Mouse (Mus musculus) CH12.LX (cell line): ENCODE measurements around the gene Epha3. TPM values are rescaled to one million over a fixed set of nuclear protein-coding genes. Genes with fewer than 3 reads are reported as not detected.

Source experiments
- DNase-seq: peaks from one replicate; pipeline ENCODE4 v3.0.0-alpha.2; 2013; ENCODE audit errors: extremely low read depth
- H3K27ac ChIP-seq: 2 replicates; pipeline ENCODE4 v1.5.1; 2012; ENCODE audit warnings: low read depth, mild to moderate bottlenecking, control low read depth, moderate library complexity; ENCODE audit not compliant: insufficient read depth
- H3K27me3 ChIP-seq: replicated peaks from 2 replicates; pipeline ENCODE3; 2012; ENCODE audit warnings: inconsistent platforms
- H3K36me3 ChIP-seq, 2 experiments: replicated peaks in 1 of 2; 2 replicates each; pipeline versions ENCODE3 to v1.6.1; 2012; ENCODE audit warnings: inconsistent platforms in 1 of 2, low read length in 1 of 2, mild to moderate bottlenecking in 1 of 2, mixed read lengths in 1 of 2, moderate library complexity in 1 of 2; ENCODE audit not compliant: control insufficient read depth in 1 of 2, insufficient read depth in 1 of 2
- H3K4me1 ChIP-seq, 2 experiments: 2 replicates each; pipeline ENCODE4 v1.6.1; 2012; ENCODE audit warnings: inconsistent platforms in 1 of 2, moderate library complexity in 1 of 2; ENCODE audit not compliant: insufficient read depth in 2 of 2, control insufficient read depth in 1 of 2
- H3K4me2 ChIP-seq: 2 replicates; pipeline ENCODE4 v1.6.1; 2012; ENCODE audit warnings: low read depth, mild to moderate bottlenecking, control low read depth; ENCODE audit not compliant: poor library complexity, insufficient read depth, severe bottlenecking
- H3K4me3 ChIP-seq, 3 experiments: fragments of 150-350 bp in 1 of 3; sonication (generic) in 1 of 3; replicated peaks in 1 of 3; 2 replicates each; pipeline versions ENCODE3 to v1.5.1; 2011 to 2012; ENCODE audit warnings: low read depth in 2 of 3, low read length in 2 of 3, mild to moderate bottlenecking in 2 of 3, moderate library complexity in 2 of 3, control low read depth in 1 of 3, improper control_type of control experiment in 1 of 3, inconsistent platforms in 1 of 3, mixed read lengths in 1 of 3; ENCODE audit not compliant: poor library complexity in 1 of 3
- H3K79me2 ChIP-seq: replicated peaks from 2 replicates; pipeline ENCODE4 v1.6.1; 2012; ENCODE audit warnings: mild to moderate bottlenecking, moderate library complexity; ENCODE audit not compliant: control insufficient read depth, poor library complexity, insufficient read depth, severe bottlenecking; ENCODE audit errors: extremely low read depth
- H3K9ac ChIP-seq: 2 replicates; pipeline ENCODE4 v1.6.1; 2012; ENCODE audit warnings: low read depth, mild to moderate bottlenecking, control low read depth, moderate library complexity; ENCODE audit not compliant: insufficient read depth
- H3K9me3 ChIP-seq: replicated peaks from 2 replicates; pipeline ENCODE3; 2012; ENCODE audit warnings: low read length, inconsistent platforms, mixed read lengths
- CHD1 ChIP-seq: IDR thresholded peaks from 2 replicates; pipeline ENCODE4 v1.6.1; 2012; ENCODE audit warnings: low read depth, low read length, improper control_type of control experiment, inconsistent platforms
- CHD2 ChIP-seq: IDR thresholded peaks from 2 replicates; pipeline ENCODE4 v1.6.1; 2011; ENCODE audit warnings: low read length, improper control_type of control experiment
- CTCF ChIP-seq, 2 experiments: IDR thresholded peaks in 1 of 2; conservative IDR thresholded peaks in 1 of 2; 2 replicates each; pipeline ENCODE4 v1.5.1; 2011 to 2012; ENCODE audit warnings: low read depth in 2 of 2, low read length in 2 of 2, improper control_type of control experiment in 1 of 2, inconsistent platforms in 1 of 2, mild to moderate bottlenecking in 1 of 2, moderate library complexity in 1 of 2
- E2F4 ChIP-seq: IDR thresholded peaks from 2 replicates; pipeline ENCODE4 v1.6.1; 2011; ENCODE audit warnings: low read depth, low read length, improper control_type of control experiment; ENCODE audit not compliant: insufficient replicate concordance
- ELF1 ChIP-seq: IDR thresholded peaks from 2 replicates; pipeline ENCODE4 v1.6.1; 2014; ENCODE audit warnings: low read depth, mild to moderate bottlenecking, inconsistent platforms, low read length, improper control_type of control experiment
- EP300 ChIP-seq: IDR thresholded peaks from 2 replicates; pipeline ENCODE4 v1.6.1; 2011; ENCODE audit warnings: low read length, improper control_type of control experiment
- GABPA ChIP-seq: IDR thresholded peaks from 2 replicates; pipeline ENCODE4 v1.6.1; 2012; ENCODE audit warnings: low read depth, low read length, improper control_type of control experiment, inconsistent platforms; ENCODE audit not compliant: insufficient replicate concordance
- IRF4 ChIP-seq: IDR thresholded peaks from 2 replicates; pipeline ENCODE4 v1.6.1; 2014; ENCODE audit warnings: low read depth, mild to moderate bottlenecking, inconsistent platforms, low read length, improper control_type of control experiment
- MAFK ChIP-seq: IDR thresholded peaks from 2 replicates; pipeline ENCODE4 v1.6.1; 2011; ENCODE audit warnings: low read length, improper control_type of control experiment; ENCODE audit not compliant: insufficient replicate concordance
- MAX ChIP-seq: IDR thresholded peaks from 2 replicates; pipeline ENCODE4 v1.6.1; 2011; ENCODE audit warnings: low read length, improper control_type of control experiment
- MAZ ChIP-seq: IDR thresholded peaks from 2 replicates; pipeline ENCODE4 v1.6.1; 2012; ENCODE audit warnings: low read depth, mild to moderate bottlenecking, inconsistent platforms, low read length, improper control_type of control experiment, moderate library complexity
- MYC ChIP-seq: IDR thresholded peaks from 2 replicates; pipeline ENCODE4 v1.6.1; 2011; ENCODE audit warnings: low read depth, mild to moderate bottlenecking, improper control_type of control experiment, low read length
- NRF1 ChIP-seq: IDR thresholded peaks from 2 replicates; pipeline ENCODE4 v1.6.1; 2014; ENCODE audit warnings: low read depth, mild to moderate bottlenecking, inconsistent platforms, low read length, improper control_type of control experiment, moderate library complexity
- RAD21 ChIP-seq: IDR thresholded peaks from 2 replicates; pipeline ENCODE4 v1.6.1; 2011; ENCODE audit warnings: low read depth, mild to moderate bottlenecking, low read length, improper control_type of control experiment, moderate library complexity
- SMC3 ChIP-seq: IDR thresholded peaks from 2 replicates; pipeline ENCODE4 v1.6.1; 2011; ENCODE audit warnings: low read depth, low read length, improper control_type of control experiment
- TBP ChIP-seq: conservative IDR thresholded peaks from 2 replicates; pipeline ENCODE4 v1.6.1; 2011; ENCODE audit warnings: low read depth, low read length, improper control_type of control experiment
- TCF12 ChIP-seq: IDR thresholded peaks from 2 replicates; pipeline ENCODE4 v1.6.1; 2014; ENCODE audit warnings: low read depth, mild to moderate bottlenecking, inconsistent platforms, low read length, improper control_type of control experiment
- UBTF ChIP-seq: IDR thresholded peaks from 2 replicates; pipeline ENCODE4 v1.6.1; 2012; ENCODE audit warnings: low read depth, mild to moderate bottlenecking, inconsistent platforms, low read length, improper control_type of control experiment, moderate library complexity
- USF1 ChIP-seq: IDR thresholded peaks from 2 replicates; pipeline ENCODE4 v1.6.1; 2014; ENCODE audit warnings: low read depth, mild to moderate bottlenecking, inconsistent platforms, low read length, improper control_type of control experiment
- USF2 ChIP-seq: conservative IDR thresholded peaks from 2 replicates; pipeline ENCODE4 v1.6.1; 2011; ENCODE audit warnings: low read depth, low read length, improper control_type of control experiment
- dilution Hi-C: fragments of 300-500 bp; cut with MboI; formaldehyde crosslinking; loops from 2 replicates; pipeline ENCODE4 v1.14.3; 2020; ENCODE audit warnings: low sequenced_read_pairs; ENCODE audit not compliant: extremely low pct_unique_long_range_greater_than_20kb, extremely low pct_ligation_motif_present
- in situ Hi-C: fragments of 300-500 bp; cut with MboI; formaldehyde crosslinking; loops from 3 replicates; pipeline ENCODE4 v1.14.3; 2019; ENCODE audit warnings: low sequenced_read_pairs, low pct_ligation_motif_present, low pct_unique_long_range_greater_than_20kb, mixed read lengths
- polyA plus RNA-seq: library from polyadenylated mRNA; unstranded; fragments of >175 nt; gene quantifications from 2 replicates; pipeline ENCODE4 v1.2.1, GENCODE M21; 2012; ENCODE audit warnings: low read depth; ENCODE audit not compliant: insufficient read length
- total RNA-seq, 2 experiments: library from RNA; depleted of rRNA; stranded (reverse); fragments of 300-350 nt in 1 of 2; fragments of >200 nt in 1 of 2; gene quantifications; 2 replicates each; pipeline ENCODE4 v1.2.3; 2012 to 2014

Epha3 gene
- total and polyA plus RNA-seq, 3 experiments = not detected

GRCm38 (mm10) chr16:63625229-63625628 lies 238.7 kb downstream of the Epha3 start:
- TF ChIP-seq CTCF (conservative IDR thresholded peaks at IDR 0.05 in 1 of 2, IDR thresholded peaks at IDR 0.05 in 1 of 2; ENCODE audit: low read depth in 2 of 2, low read length in 2 of 2) (no peak), USF1 (no peak), RAD21 (no peak), E2F4 (no peak)
- Histone ChIP-seq H3K9ac (no peak overlapping the region), H3K9me3 (peaks cover 31% of the 10 kb centered on the region), H3K79me2 (no peaks in the 10 kb centered on the region), H3K27ac (no peak overlapping the region), H3K36me3 (no peaks in the 10 kb centered on the region), H3K4me3 (no peak overlapping the region), H3K4me1 (no peaks in the 10 kb centered on the region), H3K27me3 (no peaks in the 10 kb centered on the region), H3K4me2 (no peak overlapping the region)
- DNase-seq = no peak
- dilution Hi-C loops = no loop called here
- in situ Hi-C loops = no loop called here

GRCm38 (mm10) chr16:63621845-63622244 lies 242.1 kb downstream of the Epha3 start:
- no peak for TF ChIP-seq SMC3
- TF ChIP-seq CTCF (conservative IDR thresholded peaks at IDR 0.05 in 1 of 2, IDR thresholded peaks at IDR 0.05 in 1 of 2; ENCODE audit: low read depth in 2 of 2, low read length in 2 of 2) = no peak
- TF ChIP-seq RAD21 = no peak
- TF ChIP-seq NRF1 = no peak
- no peak for TF ChIP-seq MAFK
- TF ChIP-seq TCF12 = no peak
- TF ChIP-seq MAX = no peak
- no peak for TF ChIP-seq USF2
- no peak for TF ChIP-seq MAZ
- no peak for TF ChIP-seq EP300
- no peak for TF ChIP-seq UBTF
- TF ChIP-seq TBP = no peak
- no peak overlapping the region for H3K9ac ChIP-seq
- H3K4me1 ChIP-seq = no peaks in the 10 kb centered on the region
- no peak overlapping the region for H3K4me2 ChIP-seq
- dilution Hi-C loops (no loop called here), in situ Hi-C loops (no loop called here)
- H3K4me3 ChIP-seq = no peak overlapping the region
- H3K36me3 ChIP-seq = no peaks in the 10 kb centered on the region
- H3K9me3 ChIP-seq = peaks cover 26% of the 10 kb centered on the region
- no peak overlapping the region for H3K27ac ChIP-seq
- H3K79me2 ChIP-seq = no peaks in the 10 kb centered on the region
- DNase-seq = no peak
- no peaks in the 10 kb centered on the region for H3K27me3 ChIP-seq

GRCm38 (mm10) chr16:63615396-63615795 lies 248.6 kb downstream of the Epha3 start:
- no peak overlapping the region for H3K4me3 ChIP-seq
- in situ Hi-C loops = no loop called here
- H3K27me3 ChIP-seq = no peaks in the 10 kb centered on the region
- H3K9me3 ChIP-seq = peaks cover 28% of the 10 kb centered on the region
- no peak overlapping the region for H3K4me2 ChIP-seq
- no peak overlapping the region for H3K27ac ChIP-seq
- H3K79me2 ChIP-seq = no peaks in the 10 kb centered on the region
- H3K9ac ChIP-seq = no peak overlapping the region
- no peaks in the 10 kb centered on the region for H3K36me3 ChIP-seq
- H3K4me1 ChIP-seq = no peaks in the 10 kb centered on the region
- no peak for DNase-seq
- dilution Hi-C loops = no loop called here
- TF ChIP-seq USF2 (no peak), ELF1 (no peak), SMC3 (no peak), GABPA (no peak), NRF1 (no peak), MAFK (no peak), IRF4 (no peak), MYC (no peak), CHD2 (no peak), CHD1 (no peak)
- TF ChIP-seq, all 38 proteins: peak for 0
